Mouse (Mus musculus) 3T3-L1 (cell line): ENCODE measurements at regions not wholly inside any gene's neighbourhood (a gene's known extent, or its start where the extent isn't known, plus 50 kb on each side); places are given as distances from the start of the nearest gene placed in this dataset.

Experiments used
- DNase-seq: peaks from one replicate; pipeline ENCODE4 v3.0.0-alpha.2; 2015; ENCODE audit warnings: low read depth, low spot score

DNA sequence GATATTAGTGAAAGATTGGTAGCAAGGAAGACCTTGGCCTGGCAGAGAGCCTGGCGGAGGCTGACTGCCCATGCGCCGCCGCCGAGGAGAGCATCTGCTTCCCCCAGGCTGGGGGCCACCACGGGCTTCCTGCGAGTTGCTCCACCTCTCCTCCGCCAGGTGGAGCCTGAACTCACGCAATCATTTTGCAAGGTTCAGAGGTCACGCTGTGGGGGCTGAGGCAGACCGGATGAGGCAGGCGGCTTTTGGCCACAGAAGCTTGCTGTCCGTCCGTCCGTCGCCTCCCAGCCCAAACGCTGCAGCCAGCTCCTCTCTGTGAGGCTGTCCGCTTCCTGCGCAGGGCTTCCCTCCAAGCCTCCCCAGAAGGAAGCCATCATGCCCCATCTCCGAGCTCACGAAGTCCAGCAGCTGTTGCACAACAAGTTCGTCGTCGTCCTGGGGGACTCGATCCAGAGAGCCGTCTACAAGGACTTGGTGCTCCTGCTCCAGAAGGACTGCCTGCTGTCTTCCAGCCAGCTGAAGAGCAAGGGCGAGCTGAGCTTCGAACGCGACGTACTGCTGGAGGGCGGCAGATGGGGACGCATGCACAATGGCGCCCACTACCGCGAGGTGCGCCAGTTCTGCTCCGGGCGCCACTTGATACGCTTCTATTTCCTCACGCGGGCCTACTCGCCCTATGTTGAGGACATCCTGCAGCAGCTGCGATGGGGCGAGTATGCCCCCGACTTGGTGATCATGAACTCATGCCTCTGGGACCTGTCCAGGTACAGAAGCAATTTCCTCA is 269.3 kb upstream of the Erbb4 start:
- no peak for DNase-seq

DNA sequence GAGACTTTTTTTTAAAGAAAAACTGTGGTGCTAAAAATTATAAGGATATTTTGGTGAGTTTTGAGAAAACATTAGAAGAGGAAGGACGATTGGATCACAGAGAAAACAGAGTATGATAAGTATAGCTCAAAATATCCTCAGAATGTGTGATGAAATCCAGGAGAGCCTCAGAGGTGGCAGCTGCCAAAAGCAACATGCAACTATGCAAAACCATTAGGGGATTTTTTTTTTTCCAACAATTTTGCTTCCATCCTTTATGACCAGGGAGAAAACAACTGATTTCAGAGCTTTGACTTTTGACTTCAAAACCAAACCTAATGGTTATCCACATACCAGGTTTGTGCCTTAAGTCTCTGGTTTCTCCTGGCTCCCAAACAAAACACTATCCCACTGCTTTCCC is 267.4 kb upstream of the Erbb4 start:
- peak; percentile 75 for DNase-seq

DNA sequence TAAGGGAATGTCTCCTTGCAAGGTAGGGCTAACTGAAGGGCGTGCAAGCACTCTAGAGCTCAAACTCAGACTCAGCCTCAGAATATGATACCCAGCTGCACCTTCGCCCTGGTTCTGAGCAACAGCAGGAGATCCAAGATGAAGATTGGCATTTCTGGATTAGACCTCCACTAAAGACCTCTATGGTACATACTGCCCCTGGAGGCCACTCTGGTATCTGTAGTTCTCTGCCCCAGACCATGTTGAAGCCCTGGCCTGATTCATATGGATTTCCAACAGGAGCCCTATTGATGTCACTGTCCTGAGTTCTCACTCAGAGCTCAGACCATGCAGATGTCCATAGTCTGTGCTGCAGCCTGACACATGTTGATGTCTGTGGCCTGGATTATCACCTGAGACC is 262.2 kb upstream of the Erbb4 start:
- no peak for DNase-seq

DNA sequence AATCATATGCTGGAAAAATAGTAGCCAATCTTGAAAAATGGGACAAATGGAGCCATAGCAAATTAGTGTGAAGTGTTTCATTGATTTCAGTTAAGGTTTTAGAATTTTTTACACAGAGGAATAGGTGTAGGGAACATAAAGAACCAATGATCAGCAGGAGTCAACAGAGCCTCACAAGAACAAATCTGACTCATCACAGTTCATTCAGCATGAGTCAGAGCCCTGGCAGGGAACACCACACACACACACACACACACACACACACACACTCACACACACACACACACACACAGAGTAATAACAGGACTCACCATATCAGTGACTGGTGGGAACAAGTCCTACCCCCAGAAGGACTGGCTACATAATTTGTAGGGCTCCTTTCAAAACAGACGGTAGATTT is 259.7 kb upstream of the Erbb4 start:
- DNase-seq, result peak; percentile 75

DNA sequence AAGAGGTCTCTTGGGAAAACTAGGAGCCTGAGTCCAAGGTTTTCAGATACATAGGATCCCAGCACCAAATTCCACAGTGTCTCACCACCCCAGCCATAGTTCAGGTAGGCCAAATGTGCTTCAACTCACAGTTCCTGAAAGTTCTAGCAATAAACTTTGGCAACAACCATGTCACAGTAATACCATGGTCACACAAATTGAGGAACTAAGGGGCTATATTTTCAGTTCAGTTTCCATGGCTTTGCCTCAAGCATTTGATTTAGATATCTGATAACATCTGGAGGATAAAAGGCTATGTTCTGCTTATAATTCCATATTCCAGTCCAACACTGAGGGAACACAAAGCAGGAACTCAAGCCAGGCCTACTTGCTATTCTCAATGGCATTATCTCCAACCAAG is 256.2 kb upstream of the Erbb4 start:
- DNase-seq, result no peak

DNA sequence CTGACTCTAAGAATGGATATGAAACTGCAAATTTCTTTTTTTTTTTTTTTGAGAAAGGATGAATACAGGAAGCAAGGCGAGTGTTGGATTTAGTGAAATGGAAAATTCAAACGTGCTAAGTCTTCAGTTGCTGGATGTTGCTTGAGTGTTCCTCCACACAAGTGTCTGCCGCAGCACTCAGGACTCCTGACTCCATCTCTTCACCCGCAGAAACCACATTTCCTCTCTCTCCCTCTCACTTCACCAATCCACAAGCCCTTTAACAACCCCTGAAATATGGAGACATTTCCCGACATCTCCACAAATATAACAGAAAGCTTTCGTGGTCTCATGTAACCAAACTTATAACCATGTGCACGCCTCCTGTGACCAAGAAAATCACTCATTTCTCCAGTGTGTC is 249.7 kb upstream of the Erbb4 start:
- no peak for DNase-seq

DNA sequence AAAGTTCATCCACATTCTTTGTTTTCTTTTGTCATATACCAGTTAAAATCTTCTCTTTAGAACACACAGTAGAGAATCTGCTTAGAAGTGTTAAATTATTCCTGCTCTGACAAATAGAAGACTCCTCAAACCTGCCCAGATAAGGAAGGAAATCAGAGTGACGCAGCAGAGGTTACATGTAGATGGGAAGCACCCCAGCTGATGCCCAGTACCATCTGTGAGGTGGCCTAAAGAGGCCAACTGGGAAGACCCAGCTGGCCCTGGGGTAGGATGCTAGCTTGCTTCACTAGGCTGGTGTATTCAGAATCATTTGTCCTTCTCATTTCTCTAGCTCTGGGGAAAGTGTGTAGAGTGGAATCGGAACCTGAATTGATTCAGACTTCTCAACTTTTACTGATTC is 242.6 kb upstream of the Erbb4 start:
- no peak for DNase-seq

DNA sequence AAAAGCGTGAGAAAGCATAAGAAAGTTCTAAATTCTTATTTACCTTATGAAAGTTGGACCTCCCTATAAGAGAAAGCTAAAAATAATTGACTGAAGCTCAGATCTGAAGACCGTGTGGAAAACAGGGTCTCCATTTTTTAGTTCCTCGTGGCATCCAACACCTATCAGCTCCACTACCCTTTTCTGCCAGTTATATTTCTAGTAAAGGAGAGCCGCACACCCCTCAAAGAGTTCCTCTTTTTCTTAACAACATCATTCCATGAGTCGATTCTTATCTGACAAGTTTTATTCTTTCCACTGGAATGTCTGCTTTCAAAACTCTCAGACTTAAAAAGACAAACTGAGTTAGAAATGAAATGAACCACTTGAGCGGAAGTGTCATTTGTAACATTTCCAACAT is 242.0 kb upstream of the Erbb4 start:
- DNase-seq, result no peak

DNA sequence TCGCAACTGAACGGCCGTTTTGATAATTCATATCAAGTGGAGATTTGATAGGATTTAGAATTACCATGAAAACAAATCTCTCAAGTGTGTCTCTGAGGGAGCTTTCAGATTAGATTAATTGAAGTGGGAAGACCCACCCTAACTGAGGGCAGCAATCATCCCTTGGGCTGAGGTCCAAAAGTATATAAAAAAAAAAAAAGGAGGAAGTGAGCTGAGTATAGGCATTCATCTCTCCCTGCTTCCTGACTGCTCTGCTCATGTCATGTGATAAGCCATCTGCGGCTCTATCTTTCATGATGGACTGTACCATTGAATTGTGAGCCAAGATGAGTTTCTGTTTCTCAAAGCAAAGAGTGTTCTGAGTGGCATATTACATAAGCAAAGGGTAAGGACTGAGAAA is 234.2 kb upstream of the Erbb4 start:
- no peak for DNase-seq

DNA sequence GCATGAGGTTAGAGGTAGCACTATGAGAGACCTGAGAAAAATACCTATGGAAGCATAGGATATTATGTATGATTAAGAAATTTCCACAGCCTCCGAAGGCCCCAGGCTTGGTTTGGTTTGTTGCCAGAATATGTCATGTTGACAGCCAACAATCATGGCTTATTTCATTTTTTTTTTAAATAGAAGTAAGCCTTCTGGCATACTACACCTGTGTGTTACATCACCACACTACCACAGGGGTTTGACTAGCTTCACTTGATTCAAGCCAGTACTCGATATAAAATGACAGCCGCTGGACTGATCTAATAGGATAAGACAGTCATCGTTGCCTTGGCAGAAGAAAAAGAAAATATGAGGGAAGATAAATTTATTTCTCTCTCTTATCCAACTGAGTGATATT is 232.6 kb upstream of the Erbb4 start:
- DNase-seq, result no peak

GRCm38 (mm10) chr1:69331418-69332254 is 223.8 kb upstream of the Erbb4 start:
- DNase-seq, result peak; percentile 71

- no peak for DNase-seq
Observed at GRCm38 (mm10) chr1:69329399-69329798, 221.5 kb upstream of the Erbb4 start.

DNA sequence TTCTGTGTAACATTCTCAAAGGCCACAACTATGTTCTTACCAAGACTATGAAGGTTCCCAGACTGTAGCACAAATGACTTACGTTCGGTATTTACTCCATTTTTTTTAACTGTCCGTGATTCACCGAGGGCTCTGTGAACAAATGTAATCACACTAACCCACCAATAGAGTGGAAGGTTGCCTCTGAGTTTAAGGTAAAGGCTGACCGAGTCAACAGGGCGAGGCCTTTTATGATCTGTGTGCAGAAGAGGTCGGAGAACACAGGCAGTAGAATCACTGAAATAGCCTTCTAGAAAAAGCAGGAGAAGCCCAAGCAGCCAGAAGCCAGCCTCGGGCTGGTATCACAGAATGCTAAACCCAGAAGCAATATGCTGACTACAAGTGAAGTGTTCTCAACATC is 218.9 kb upstream of the Erbb4 start:
- no peak for DNase-seq

- DNase-seq, result no peak
Observed at GRCm38 (mm10) chr1:69319526-69319925, 211.7 kb upstream of the Erbb4 start.

- no peak for DNase-seq
Observed at GRCm38 (mm10) chr1:69296816-69297215, 189.0 kb upstream of the Erbb4 start.

DNA sequence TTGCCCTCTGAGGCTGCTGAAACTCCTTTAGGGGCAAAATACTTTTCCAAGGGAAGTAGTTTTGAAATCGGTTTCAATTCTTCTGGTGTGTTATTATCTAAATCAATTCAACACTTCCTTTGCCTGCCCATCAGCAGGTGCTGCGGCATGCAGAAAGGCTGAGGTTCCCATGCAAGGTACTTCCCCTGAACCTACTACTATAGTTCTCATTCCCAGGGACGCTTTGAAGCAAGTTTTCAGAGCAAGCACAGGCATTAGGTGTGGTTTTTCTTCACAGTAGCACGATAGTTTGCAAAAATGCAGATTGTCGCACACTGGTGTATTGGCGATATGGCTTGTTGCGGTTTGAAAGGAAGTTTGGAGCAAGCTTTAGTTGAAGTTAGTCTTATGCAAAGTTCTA is 183.5 kb upstream of the Erbb4 start:
- DNase-seq, result no peak

DNA sequence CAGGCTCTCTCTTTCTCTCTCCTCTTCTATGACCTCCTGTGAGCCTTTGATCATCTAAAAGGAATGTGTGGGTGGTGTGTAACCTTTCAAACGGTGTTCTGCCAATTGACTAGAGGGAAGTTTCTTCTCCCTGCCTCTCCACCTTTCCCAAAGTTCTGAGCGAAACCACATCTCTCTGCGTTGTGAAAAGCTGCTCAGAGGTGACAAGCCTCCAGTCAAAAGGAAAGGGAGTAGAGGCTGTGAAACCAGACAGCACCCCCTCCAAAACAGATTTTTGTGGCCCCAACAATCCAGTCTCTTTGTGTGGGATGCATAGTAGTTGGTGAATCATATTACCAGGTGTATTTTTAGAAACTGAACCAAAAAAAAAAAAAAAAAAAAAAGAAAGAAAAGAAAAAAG is 178.5 kb upstream of the Erbb4 start:
- DNase-seq, result peak; percentile 20

- peak; percentile 48 for DNase-seq
Observed at GRCm38 (mm10) chr1:69277428-69277827, 169.6 kb upstream of the Erbb4 start.

GRCm38 (mm10) chr1:69247691-69248090 is 139.8 kb upstream of the Erbb4 start:
- no peak for DNase-seq

- DNase-seq, result no peak
Observed at GRCm38 (mm10) chr1:69242289-69242909, 134.5 kb upstream of the Erbb4 start.

DNA sequence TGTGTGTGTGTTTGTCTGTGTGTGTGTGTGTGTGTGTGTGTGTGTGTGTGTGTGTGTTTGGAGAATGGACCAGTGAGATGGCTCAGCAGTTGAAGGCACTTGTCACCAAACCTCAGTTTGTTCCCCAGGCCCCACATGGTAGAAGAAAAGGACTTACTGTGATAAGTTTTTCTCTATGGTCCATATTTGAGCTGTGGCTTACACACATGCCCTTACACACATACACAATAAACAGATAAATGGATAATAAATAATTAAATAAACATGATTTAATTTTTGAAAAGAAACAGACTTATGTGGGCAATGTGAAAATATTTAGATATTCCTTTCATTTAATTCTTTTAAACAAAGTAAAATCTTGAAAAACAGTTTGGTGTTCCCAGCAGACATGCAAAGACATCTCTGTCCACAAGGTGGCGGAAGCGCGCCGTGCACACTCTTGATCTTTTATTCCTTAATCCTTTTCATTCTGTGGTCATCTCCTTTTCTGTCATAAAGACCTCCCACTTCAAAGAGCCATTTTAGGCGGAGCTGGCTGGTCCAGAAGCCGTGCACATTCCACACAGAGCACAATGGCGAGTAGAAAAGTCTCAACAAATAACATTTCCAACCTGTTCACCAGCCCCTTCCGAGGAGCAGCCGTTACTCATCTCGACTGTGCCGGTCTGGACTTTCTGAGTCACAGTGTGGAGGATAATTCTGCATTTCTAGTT is 133.8 kb upstream of the Erbb4 start:
- DNase-seq, result peak; percentile 83

GRCm38 (mm10) chr1:69227864-69228263 is 120.0 kb upstream of the Erbb4 start:
- peak; percentile 81 for DNase-seq
